Mouse (Mus musculus): Measurements from ENCODE around the gene Sdhaf1.

Gene Sdhaf1

GRCm38 (mm10) chr7:30325364-30325763 lies 1.7 kb upstream of the Sdhaf1 start:
- DNase-seq: peak; percentile 63 to 84

GRCm38 (mm10) chr7:30324300-30324944 lies 727 bp upstream of the Sdhaf1 start:
- peak in 1 of 2 experiments; percentile 8 for DNase-seq

GRCm38 (mm10) chr7:30322865-30323264 lies 830 bp downstream of the Sdhaf1 start:
- no peak for DNase-seq

GRCm38 (mm10) chr7:30322285-30322667 lies 1.4 kb downstream of the Sdhaf1 start:
- peak; percentile 98 to 99 for DNase-seq

GRCm38 (mm10) chr7:30321539-30322284 lies 2.0 kb downstream of the Sdhaf1 start, which contains the start of gene E130208F15Rik:
Gene E130208F15Rik, plus strand, starts transcription at chr7:30321740.
- DNase-seq: peak; percentile 75 to 78

GRCm38 (mm10) chr7:30320946-30321345 lies 2.7 kb downstream of the Sdhaf1 start:
- DNase-seq: no peak

GRCm38 (mm10) chr7:30318142-30318541 lies 5.6 kb downstream of the Sdhaf1 start:
- DNase-seq: no peak

- no peak for DNase-seq
Measured at GRCm38 (mm10) chr7:30315559-30316529, 7.9 kb downstream of the Sdhaf1 start.

GRCm38 (mm10) chr7:30314721-30315155 lies 9.0 kb downstream of the Sdhaf1 start, which contains the start of gene Syne4:
Gene Syne4, plus strand, starts transcription at chr7:30314807.
- no peak for DNase-seq

- DNase-seq: no peak
Measured at GRCm38 (mm10) chr7:30313666-30314320, 9.9 kb downstream of the Sdhaf1 start.

- no peak for DNase-seq
Measured at GRCm38 (mm10) chr7:30310136-30310535, 13.6 kb downstream of the Sdhaf1 start.

- no peak for DNase-seq
Measured at GRCm38 (mm10) chr7:30309395-30310129, 14.1 kb downstream of the Sdhaf1 start.

GRCm38 (mm10) chr7:30308076-30309005 lies 15.4 kb downstream of the Sdhaf1 start, which contains the start of gene Alkbh6:
Gene Alkbh6, plus strand, starts transcription at chr7:30308717.
- DNase-seq: peak; percentile 94 to 95

- no peak for DNase-seq
Measured at GRCm38 (mm10) chr7:30306083-30306779, 17.5 kb downstream of the Sdhaf1 start.

GRCm38 (mm10) chr7:30300914-30301313 lies 22.8 kb downstream of the Sdhaf1 start:
- DNase-seq: peak; percentile 68 to 80

GRCm38 (mm10) chr7:30297266-30297665 lies 26.4 kb downstream of the Sdhaf1 start:
- no peak for DNase-seq

GRCm38 (mm10) chr7:30296816-30297215 lies 26.9 kb downstream of the Sdhaf1 start:
- no peak for DNase-seq

GRCm38 (mm10) chr7:30295103-30295502 lies 28.6 kb downstream of the Sdhaf1 start:
- peak; percentile 93 to 94 for DNase-seq

- DNase-seq: peak in 1 of 2 experiments; percentile 34
Measured at GRCm38 (mm10) chr7:30294296-30294695, 29.4 kb downstream of the Sdhaf1 start.

- DNase-seq: peak; percentile 62 to 67
Measured at GRCm38 (mm10) chr7:30293795-30294194, 29.9 kb downstream of the Sdhaf1 start.
